Mouse (Mus musculus) lung, adult 2 months (tissue): ENCODE data around the gene Eda2r.

Experiments used
- CTCF ChIP-seq: fragments of 200-500 bp; IDR thresholded peaks from 2 replicates; pipeline ENCODE4 v1.5.1; 2011; ENCODE audit warnings: mild to moderate bottlenecking, low read length, control low read depth; ENCODE audit not compliant: insufficient read depth
- POLR2A ChIP-seq: fragments of 200-500 bp; IDR thresholded peaks from 2 replicates; pipeline ENCODE4 v1.6.1; 2011; ENCODE audit warnings: low read depth, mild to moderate bottlenecking, control low read depth, low read length, borderline replicate concordance; ENCODE audit errors: extremely low read depth

GRCm38 (mm10) chrX:97377065-97377421 lies at the start of gene Eda2r:
- TF ChIP-seq CTCF: no peak
- no peak for TF ChIP-seq POLR2A
